Mouse (Mus musculus) hindbrain, embryonic 14.5 days (tissue): ENCODE results near the gene Acp2. TPM values are rescaled to one million over a fixed set of nuclear protein-coding genes. Genes with fewer than 3 reads are reported as not detected.

Experiments used
- ATAC-seq: fragments of 200-750 bp; cut with Nextera tagmentation; 2 replicates; pipeline ENCODE4 v1.8.0; 2017; ENCODE audit warnings: moderate number of reproducible peaks, mild to moderate bottlenecking, moderate TSS enrichment, moderate library complexity; ENCODE audit not compliant: low FRiP score
- DNase-seq: peaks from one replicate; pipeline ENCODE4 v3.0.0-alpha.2; 2015; ENCODE audit warnings: low spot score
- H3K27ac ChIP-seq: fragments of 300-500 bp; sonication (generic); 2 replicates; pipeline ENCODE4 v1.5.1; 2014; ENCODE audit warnings: mild to moderate bottlenecking, moderate library complexity
- H3K27me3 ChIP-seq: fragments of 300-500 bp; sonication (generic); 2 replicates; pipeline ENCODE4 v1.6.1; 2014; ENCODE audit warnings: mild to moderate bottlenecking, low read length, mixed read lengths; ENCODE audit not compliant: control insufficient read depth, insufficient read depth
- H3K36me3 ChIP-seq: fragments of 300-500 bp; sonication (generic); replicated peaks from 2 replicates; pipeline ENCODE4 v1.6.1; 2014; ENCODE audit not compliant: control insufficient read depth, insufficient read depth
- H3K4me1 ChIP-seq: fragments of 300-500 bp; sonication (generic); replicated peaks from 2 replicates; pipeline ENCODE4 v1.6.1; 2014; ENCODE audit warnings: antibody characterized with exemption, low read length, mixed read lengths; ENCODE audit not compliant: control insufficient read depth, insufficient read depth
- H3K4me2 ChIP-seq: fragments of 300-500 bp; sonication (generic); replicated peaks from 2 replicates; pipeline ENCODE4 v1.6.1; 2014; ENCODE audit warnings: mild to moderate bottlenecking, moderate library complexity
- H3K4me3 ChIP-seq: fragments of 300-500 bp; sonication (generic); replicated peaks from 2 replicates; pipeline ENCODE4 v1.5.1; 2014; ENCODE audit warnings: mild to moderate bottlenecking, low read length
- H3K9ac ChIP-seq: fragments of 300-500 bp; sonication (generic); 2 replicates; pipeline ENCODE4 v1.6.1; 2014
- H3K9me3 ChIP-seq: fragments of 300-500 bp; sonication (generic); 2 replicates; pipeline ENCODE4 v1.6.1; 2016; ENCODE audit warnings: low read length; ENCODE audit not compliant: control insufficient read depth
- WGBS: fragments of 180-500 bp; shearing (Covaris S2); extraction: QIAGEN DNeasy Blood & Tissue Kit; methylation state at CpG from one replicate; pipeline ENCODE4 v1.1.7; 2014; 5-methylcytosine and 5-hydroxymethylcytosine counted together
- polyA plus RNA-seq: library from polyadenylated mRNA; unstranded; fragments of >200 nt; fragmentation: Nextera tagmentation; extraction: Ambion mirVana; gene quantifications from 2 replicates; pipeline ENCODE4 v1.2.1, GENCODE M21; 2014

Gene Acp2
- polyA plus RNA-seq, 1 experiment from 2014 or later, result 40.9 TPM

DNA sequence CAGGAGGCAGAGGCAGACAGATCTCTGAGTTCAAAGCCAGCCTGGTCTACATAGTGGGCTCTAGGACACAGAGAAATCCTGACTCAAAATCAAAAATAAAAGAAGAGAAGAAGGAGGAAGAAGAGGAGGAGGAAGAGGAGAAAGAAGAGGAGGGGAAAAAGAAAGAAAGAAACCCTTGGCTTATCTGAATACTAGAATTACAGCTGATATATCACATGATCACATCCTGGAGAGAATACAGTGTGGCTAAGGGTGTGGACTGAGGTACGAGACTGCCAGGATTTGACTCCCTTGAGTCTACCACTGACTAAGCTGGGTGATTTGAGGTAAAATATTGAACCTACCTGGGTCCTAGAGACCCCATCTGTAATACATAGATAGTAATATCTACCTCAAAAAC is 16.5 kb upstream of the Acp2 start:
- Histone ChIP-seq H3K4me2 (no peak overlapping the region), H3K36me3 (no peaks in the 10 kb centered on the region), H3K4me3 (no peak overlapping the region), H3K4me1 (peaks cover 7% of the 10 kb centered on the region), H3K27ac (no peak overlapping the region), H3K9ac (no peak overlapping the region), H3K27me3 (no peaks in the 10 kb centered on the region), H3K9me3 (no peaks in the 10 kb centered on the region)
- 69% methylated on average over 1 of the region's 1 CpGs for WGBS
- no peak for ATAC-seq
- DNase-seq, result no peak

DNA sequence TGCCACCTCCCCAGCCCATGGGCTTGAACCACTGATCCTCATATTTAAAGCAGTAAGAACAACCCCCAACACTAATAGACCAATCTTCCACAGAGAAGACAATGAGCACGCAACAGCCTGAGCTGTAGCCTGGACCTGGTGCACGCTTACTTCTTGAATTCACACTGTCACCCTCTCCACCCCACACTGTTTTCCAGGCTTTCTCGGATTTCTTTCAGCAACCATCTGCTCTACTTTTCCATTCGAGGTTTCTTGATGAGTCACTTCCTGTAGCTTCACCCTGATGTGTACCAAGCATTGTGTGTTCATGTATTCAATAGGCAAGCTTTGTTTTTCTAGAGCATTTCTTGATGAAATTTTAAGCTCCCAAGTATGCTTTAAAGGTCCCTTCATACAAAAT is 15.3 kb upstream of the Acp2 start:
- H3K4me3 ChIP-seq, result no peak overlapping the region

DNA sequence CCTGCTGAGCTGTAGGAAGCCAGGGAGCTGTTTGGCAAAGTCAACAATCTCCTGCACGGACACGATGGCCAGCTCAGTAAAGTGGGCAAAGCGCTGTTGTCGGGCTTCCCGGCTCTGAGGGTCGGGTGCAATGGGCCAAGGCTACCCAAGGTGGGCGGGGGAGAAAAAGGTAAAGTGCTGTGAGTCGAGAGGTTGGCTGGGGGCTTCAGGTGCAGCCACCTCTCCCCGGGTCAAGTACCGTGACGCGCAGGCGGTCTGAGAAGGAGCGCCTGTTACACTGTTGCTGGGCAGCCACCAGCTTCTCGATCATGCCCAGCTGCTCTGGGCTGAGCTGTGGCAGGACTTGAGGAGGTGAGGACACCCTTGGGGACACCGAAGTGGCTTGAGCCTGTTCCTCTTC is 12.2 kb upstream of the Acp2 start:
- Histone ChIP-seq H3K27ac (no peak overlapping the region), H3K9me3 (no peaks in the 10 kb centered on the region), H3K4me3 (no peak overlapping the region), H3K4me1 (no peaks in the 10 kb centered on the region; the same call in 1 of the 2 replicates), H3K36me3 (no peaks in the 10 kb centered on the region), H3K27me3 (no peaks in the 10 kb centered on the region), H3K4me2 (no peak overlapping the region), H3K9ac (no peak overlapping the region)
- ATAC-seq (no peak), DNase-seq (no peak)
- WGBS, result 89% methylated on average over 16 of the region's 16 CpGs

More for the DNA sequence above, 15.3 kb upstream of the Acp2 start:
- Histone ChIP-seq H3K36me3 (no peaks in the 10 kb centered on the region), H3K27ac (no peak overlapping the region), H3K4me2 (no peak overlapping the region), H3K9me3 (no peaks in the 10 kb centered on the region), H3K27me3 (no peaks in the 10 kb centered on the region), H3K4me1 (no peaks in the 10 kb centered on the region), H3K9ac (no peak overlapping the region)
- WGBS, result 67% methylated on average over 4 of the region's 4 CpGs
- no peak for ATAC-seq
- no peak for DNase-seq

DNA sequence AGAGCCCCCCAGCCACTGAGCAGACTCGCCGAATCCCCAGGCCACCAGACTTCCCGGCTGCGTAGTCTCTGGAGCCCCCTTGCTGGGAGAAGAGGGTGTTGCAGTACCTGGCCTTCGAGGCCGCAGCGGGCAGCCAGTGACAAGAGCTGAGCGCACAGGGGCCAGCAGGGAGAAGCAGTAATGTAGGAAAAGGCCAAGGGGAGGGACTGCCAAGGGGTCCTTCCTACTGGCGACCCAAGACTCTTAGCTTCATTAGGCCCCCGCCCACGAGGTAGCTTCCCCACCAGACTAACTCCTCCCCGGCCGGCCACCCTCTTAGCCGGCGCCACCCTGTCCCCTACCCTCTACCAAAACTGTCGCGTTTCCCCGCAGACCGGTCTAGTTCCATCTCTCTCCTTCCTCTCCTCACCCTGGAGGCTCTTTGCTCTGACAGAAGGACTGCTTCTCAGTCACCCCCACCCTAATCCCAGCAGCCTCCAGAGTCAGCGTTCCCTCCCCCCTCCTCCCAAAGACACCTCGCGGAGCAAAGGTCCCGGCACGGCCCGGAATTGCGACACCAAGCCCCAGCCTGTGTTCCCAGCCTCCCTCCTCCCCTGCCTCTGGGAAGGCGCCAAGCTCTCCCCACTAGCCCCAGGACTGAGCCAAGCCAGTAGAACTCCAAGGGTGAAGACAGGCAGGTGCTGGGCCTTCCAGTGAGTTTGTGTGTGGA is 7.9 kb upstream of the Acp2 start:
- DNase-seq, result peak; percentile 51
- Histone ChIP-seq H3K9me3 (no peaks in the 10 kb centered on the region), H3K9ac (peak overlapping the region; percentile 0), H3K27me3 (no peaks in the 10 kb centered on the region), H3K27ac (no peak overlapping the region), H3K4me1 (no peaks in the 10 kb centered on the region; the same call in 1 of the 2 replicates), H3K4me3 (peak overlapping the region; percentile 18), H3K4me2 (peak overlapping the region; percentile 48), H3K36me3 (no peaks in the 10 kb centered on the region)
- peak; percentile 72 for ATAC-seq
- WGBS, result 2% methylated on average over 27 of the region's 27 CpGs

DNA sequence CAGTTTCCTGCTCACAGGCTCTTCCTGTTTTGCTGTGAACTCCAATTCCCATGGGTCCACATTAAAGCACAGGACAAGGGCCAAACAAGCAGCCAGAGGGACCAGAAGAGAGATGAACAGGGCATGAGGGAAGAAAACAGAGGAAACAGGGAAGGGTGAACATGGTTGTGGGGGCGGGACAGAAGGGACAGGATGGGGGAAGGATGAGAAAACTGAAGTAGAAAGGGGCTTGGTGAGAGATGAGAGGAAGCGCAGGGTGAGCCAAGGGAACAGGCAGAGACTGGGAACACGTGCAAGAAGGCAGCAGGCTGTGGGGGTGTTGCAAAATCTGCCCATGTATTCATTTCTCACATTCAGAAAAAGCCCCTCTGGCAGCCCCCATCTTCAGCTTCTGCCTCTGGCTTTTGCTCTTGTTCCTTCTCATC is 6.1 kb upstream of the Acp2 start:
- Histone ChIP-seq H3K4me3 (no peak overlapping the region), H3K9me3 (no peaks in the 10 kb centered on the region), H3K9ac (no peak overlapping the region), H3K36me3 (no peaks in the 10 kb centered on the region), H3K4me2 (no peak overlapping the region), H3K27ac (no peak overlapping the region), H3K27me3 (no peaks in the 10 kb centered on the region), H3K4me1 (peaks cover 1% of the 10 kb centered on the region; the same call in 1 of the 2 replicates)
- ATAC-seq, result no peak
- 71% methylated on average over 3 of the region's 3 CpGs for WGBS
- no peak for DNase-seq

DNA sequence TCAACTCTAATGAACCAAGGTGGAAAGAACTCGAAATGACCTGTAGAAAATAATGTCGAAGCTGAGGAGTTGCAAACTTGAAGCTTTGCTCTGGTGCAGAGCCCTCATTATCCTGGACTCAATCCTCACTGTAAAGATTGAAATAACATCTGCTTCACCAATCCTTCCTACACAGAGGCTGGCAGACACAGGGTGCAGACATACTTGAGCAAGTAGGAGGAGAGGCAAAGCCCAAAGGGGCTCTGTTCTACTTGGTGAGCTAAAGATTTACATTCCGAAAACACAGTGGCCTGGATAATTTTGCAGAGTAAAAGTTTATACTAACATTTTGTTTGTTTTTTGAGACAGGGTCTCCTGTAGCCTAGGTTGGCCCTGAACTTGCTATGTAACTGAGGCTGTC is 3.8 kb upstream of the Acp2 start:
- Histone ChIP-seq H3K27me3 (no peaks in the 10 kb centered on the region), H3K27ac (no peak overlapping the region), H3K4me1 (peaks cover 14% of the 10 kb centered on the region), H3K9ac (no peak overlapping the region), H3K4me3 (no peak overlapping the region), H3K9me3 (no peaks in the 10 kb centered on the region), H3K4me2 (no peak overlapping the region), H3K36me3 (no peaks in the 10 kb centered on the region)
- ATAC-seq (no peak), DNase-seq (no peak)
- WGBS, result 87% methylated on average over 3 of the region's 3 CpGs

DNA sequence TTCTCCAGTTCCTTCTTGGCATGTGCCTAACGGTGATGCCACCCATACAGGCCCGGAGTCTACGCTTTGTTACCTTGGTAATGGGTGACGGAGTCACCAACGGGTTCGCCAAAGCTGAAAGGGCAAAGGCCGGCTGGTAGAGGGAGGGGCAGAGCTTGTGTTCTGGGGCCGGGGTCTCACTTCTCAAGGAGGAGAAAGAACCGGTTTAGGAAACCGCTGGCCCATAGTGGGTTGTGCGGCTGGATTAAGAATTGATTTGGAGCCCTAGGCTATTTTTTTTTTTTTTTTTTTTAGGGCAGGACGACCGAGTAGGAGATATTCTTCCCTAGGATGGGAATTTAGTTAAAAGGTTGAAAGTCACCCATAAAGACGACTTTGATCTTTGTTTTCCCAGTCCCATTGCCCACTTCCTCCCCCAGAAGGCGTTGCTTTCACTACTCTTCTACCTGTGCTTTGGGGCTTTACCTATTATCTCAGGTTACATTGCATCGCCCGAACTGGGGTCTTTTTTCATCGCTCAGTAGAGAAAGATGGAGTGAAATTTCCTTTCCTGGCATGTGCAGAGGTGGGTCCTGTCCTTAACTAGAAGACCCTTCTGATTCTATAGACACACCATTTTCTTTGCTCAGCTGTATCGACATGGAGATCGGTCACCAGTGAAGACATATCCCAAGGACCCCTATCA is 429 bp downstream of the Acp2 start:
- Histone ChIP-seq H3K9me3 (no peaks in the 10 kb centered on the region), H3K27me3 (no peaks in the 10 kb centered on the region), H3K27ac (peak overlapping the region; percentile 89), H3K9ac (peak overlapping the region; percentile 72), H3K36me3 (peaks cover 32% of the 10 kb centered on the region), H3K4me3 (peak overlapping the region; percentile 54), H3K4me1 (peaks cover 23% of the 10 kb centered on the region), H3K4me2 (peak overlapping the region; percentile 81)
- 14% methylated on average over 20 of the region's 20 CpGs for WGBS
- ATAC-seq (no peak; the same call in 1 of the 2 replicates), DNase-seq (no peak)

DNA sequence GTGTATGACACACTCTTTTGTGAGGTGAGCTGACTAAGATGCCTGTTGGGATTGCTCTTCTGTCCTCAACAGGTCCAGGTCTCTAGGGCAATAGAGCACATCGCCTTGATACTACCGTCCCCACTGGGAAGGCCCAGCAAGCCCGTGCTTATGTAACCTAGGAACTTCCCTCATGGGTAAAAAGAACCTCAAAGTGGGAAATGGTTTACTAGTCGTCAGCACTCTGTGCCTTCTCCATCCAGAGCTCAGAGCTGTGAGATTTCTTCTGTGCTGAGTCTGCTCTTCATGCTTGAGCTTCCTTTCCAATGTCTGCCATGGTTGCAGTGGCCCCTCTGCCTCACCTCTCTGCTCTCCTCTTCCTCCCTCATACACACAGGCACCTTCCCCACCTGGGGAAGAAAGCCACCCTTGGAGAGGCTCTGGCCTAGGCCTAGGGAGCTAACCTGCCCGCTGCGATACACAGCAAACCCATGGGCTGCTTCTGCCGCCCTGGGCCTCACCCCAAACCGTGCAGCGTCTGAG is 3.6 kb downstream of the Acp2 start:
- no peaks in the 10 kb centered on the region for H3K9me3 ChIP-seq
- H3K4me3 ChIP-seq, result no peak overlapping the region
- peaks cover 62% of the 10 kb centered on the region for H3K36me3 ChIP-seq
- H3K9ac ChIP-seq, result no peak overlapping the region
- H3K4me1 ChIP-seq, result peaks cover 23% of the 10 kb centered on the region
- no peak for ATAC-seq
- no peak for DNase-seq
- H3K27me3 ChIP-seq, result no peaks in the 10 kb centered on the region
- no peak overlapping the region for H3K4me2 ChIP-seq
- WGBS, result 92% methylated on average over 9 of the region's 9 CpGs
- no peak overlapping the region for H3K27ac ChIP-seq

DNA sequence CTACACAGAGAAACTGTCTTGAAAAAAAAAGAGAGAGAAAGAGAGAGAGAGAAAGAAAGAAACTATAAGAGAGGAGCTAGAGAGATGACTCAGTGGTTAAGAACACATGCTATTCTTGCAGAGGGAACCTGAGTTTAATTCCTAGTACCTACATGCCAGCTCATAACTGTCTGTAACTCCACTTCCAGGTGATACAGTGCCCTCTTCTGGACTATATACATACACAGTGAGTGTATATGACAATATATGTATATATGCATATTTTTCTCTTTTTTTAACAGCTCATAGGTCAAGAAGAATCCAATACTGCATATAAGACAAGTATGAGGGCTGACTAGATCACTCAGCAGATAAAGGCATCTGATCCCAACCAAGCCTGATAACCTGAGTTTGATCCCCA is 10.6 kb downstream of the Acp2 start:
- peaks cover 91% of the 10 kb centered on the region for H3K36me3 ChIP-seq

More for the DNA sequence above, 10.6 kb downstream of the Acp2 start:
- Histone ChIP-seq H3K4me3 (no peak overlapping the region), H3K9ac (no peak overlapping the region), H3K4me1 (0 out of 2 replicates have a peak, but pooled peaks cover 3% of the 10 kb centered on the region), H3K27me3 (no peaks in the 10 kb centered on the region), H3K4me2 (no peak overlapping the region), H3K27ac (no peak overlapping the region), H3K9me3 (no peaks in the 10 kb centered on the region)
- no peak for ATAC-seq
- no peak for DNase-seq
